Mouse (Mus musculus) kidney, postnatal 10 days (tissue): ENCODE results near the gene Dnajb13.

ENCODE experiments used
- DNase-seq: peaks from one replicate; pipeline ENCODE4 v3.0.0; 2021; ENCODE audit warnings: mixed read lengths

Gene Dnajb13

DNA sequence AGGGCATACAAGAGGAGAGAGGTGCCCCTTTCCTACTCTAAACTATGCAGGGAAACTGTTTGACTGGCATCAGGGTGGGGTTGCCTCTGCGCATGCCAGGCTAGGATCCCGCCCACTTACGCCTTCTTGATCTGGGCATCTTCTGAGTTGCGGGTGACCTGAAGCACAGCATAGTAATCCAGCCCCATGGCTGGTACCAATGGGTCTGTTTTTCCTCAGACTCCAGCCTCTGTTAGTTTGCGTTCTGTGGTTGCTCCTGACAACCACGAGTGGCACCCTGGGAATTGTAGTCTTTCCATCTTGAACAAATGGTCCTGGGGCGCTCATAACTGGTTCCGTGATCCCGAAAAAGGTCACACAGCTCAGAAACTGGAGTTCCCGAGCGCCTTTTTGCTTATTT, at the start of gene Dnajb13:
Dnajb13 (minus strand) TSS at position 388 of the 400 bp plus-strand sequence.
- no peak for DNase-seq

DNA sequence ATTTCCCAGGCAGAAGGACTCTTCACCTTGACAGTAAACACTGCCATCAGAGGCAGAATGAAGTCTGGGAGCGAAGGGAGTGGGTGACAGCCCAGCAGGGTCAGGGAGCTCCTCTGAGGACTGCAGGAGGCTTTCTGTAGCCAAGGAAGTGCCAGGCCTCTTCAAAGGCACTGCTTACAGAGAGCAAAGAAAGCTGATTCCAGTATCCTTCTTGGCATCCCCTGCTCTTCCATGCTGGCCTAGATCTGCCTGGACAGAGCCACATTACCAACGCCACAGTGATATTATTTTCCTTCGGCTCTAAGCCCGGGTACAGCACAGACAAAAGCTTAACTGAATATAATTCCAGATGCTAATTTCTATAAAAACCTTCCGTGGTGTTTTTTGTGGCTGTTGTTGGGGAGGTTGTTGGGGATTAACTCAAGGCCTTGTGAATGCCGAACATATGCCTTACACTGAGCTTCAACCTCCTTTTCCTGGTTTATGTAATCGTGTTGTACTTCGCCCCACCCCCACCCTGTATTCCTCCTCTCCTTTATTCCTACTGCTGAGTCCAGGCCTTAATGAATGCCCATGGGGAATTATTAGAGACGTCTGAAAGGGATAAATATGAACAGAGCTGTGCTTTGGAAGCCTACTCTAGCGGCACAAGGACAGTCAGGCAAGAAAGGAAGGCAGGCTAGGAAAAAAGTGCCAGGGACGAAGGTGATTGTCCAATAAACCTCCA, 47.3 kb upstream of the Dnajb13 start:
- no peak for DNase-seq

- DNase-seq: no peak
Measured at GRCm38 (mm10) chr7:100559331-100559730, 44.6 kb upstream of the Dnajb13 start.

GRCm38 (mm10) chr7:100557241-100557640, 42.5 kb upstream of the Dnajb13 start:
- no peak for DNase-seq

DNA sequence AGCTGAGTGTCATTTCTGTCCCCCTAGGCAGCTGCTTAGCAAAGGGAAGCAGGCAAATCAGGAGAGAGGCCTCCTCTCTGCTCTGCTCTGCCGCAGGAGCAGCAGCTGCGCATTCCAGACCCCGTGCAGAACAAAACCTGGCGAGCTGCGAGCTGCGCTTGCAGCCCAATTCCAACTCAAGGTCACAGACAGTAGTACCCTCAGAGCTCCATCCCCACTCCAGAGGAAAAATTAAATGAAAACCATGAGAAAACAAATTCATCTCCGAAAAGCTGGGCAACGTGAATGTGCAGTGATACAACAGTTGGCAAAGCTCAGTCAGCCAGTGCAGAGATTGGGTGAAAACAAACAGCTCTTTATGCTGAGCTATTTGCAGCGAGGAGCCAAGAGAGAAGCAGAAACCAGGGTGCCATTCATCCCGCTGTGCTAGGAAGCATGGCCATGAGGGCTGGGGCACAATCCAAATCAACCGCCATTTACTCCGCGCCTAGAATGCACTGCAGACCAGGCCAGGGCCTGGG, 40.7 kb upstream of the Dnajb13 start:
- DNase-seq: no peak

DNA sequence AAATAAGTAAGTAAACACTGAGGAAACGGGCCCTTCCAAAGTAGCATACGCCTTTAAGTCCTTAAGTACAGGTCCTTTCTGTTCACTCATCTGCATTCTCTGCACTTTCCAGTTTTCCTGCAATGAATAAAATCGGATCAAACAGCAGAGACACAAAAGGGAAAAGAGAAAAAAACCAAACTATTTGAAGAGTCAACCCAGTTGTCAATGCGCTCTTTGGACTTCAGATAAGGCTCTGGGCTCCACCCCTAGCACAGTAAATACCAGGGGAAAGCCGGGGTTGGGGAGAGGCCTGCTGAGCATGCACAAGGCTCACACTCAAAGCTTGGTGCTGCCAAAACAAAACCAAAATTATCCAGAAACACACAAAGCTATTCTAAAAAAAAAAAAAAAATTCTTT, 40.2 kb upstream of the Dnajb13 start:
- no peak for DNase-seq

- DNase-seq: peak; percentile 58
Measured at GRCm38 (mm10) chr7:100550338-100551007, 35.7 kb upstream of the Dnajb13 start.

DNA sequence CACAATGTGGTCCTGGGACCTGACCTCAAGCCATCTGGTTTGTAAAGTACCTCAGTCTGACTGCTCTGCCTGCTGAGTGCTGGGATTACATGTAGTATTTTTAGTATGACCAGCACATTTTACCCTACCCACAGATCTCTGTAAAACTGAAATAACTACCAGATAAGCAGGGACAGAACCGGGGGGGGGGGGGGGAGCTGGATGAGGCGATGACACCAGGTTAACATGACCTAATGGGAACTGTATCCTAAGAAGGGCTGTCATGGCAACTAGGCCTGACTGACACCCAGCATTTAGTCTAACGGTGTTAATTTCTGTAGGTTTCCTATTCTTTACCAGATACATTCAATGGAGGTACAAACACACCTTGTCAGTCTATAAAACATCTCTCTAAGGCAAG, 35.0 kb upstream of the Dnajb13 start:
- DNase-seq: no peak

GRCm38 (mm10) chr7:100547631-100548030, 32.9 kb upstream of the Dnajb13 start:
- no peak for DNase-seq

GRCm38 (mm10) chr7:100544437-100544836, 29.7 kb upstream of the Dnajb13 start:
- no peak for DNase-seq

DNA sequence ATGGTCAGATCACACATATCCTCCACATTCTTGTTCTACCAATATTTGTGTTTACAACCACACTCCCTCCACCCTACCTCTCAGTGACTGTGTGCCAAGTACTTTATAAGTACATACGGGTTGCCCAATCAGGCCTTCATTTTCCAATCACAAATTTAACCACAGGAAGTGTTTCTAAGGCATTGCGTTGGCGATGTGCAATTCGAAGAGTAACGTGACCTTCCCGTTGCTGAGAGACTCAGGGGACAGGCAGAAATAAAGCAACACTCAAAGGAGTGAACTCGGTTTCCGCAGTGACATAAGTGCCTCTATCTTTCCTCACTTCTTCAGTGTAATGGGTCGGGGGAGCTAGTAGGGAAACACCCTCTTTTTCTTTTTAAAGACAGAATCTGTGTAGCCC, 24.8 kb upstream of the Dnajb13 start:
- DNase-seq: no peak

DNA sequence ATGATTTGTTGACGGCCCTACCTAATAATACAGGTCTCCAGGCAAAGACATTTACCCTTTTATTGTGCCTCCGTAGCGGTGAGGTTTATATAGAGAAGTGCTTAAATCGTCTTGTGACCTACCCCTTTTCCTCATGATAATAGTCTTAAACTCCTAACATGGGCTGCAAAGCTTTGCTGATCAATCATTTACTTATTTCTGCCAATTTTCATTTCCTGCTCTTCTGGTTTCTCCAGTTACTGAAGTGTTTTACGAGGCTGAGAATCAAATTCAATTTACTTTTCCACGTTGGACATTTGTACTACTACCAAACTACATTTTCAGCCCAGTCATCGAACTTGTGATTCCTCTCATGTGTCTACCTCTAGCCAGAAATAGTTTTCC, 22.8 kb upstream of the Dnajb13 start:
- DNase-seq: no peak

DNA sequence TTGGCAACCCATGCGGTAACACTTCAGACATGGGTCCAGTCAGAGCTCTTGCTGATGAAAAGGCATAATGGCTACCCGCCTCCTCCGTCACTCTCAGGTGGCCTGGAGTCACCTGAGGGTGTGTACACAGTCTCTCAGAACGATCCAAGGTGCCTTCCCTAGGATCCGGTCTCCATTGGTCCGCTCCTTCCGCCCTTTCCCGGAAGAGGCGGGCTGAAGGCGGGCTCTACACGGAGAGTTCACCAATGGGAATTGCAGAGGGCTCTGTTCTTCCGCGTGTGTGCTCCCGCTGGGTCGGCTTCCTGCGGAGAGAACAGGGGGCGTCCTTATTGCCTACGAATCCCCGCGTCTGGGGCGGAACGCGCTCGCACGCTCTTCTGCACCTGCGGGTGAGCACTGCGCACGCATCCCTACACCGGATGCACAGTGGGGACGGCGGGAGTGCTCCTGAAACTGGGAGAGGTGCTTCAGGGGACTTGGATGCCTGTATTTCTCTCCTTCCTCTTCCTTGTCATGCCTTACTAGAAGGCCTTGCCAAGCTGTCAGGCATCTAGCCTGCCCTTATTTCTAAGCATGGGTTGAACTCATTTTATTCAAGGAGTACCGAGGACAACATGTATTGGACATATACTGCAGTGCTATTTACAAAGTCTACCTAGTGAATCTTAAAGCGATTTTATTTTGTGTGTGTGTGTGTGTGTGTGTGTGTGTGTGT, 22.2 kb upstream of the Dnajb13 start, which contains the start of gene Coa4:
Coa4 (plus strand) TSS at position 268 of the 715 bp plus-strand sequence.
- DNase-seq: peak; percentile 90

- DNase-seq: no peak
Measured at GRCm38 (mm10) chr7:100535831-100536230, 21.1 kb upstream of the Dnajb13 start.

- DNase-seq: no peak
Measured at GRCm38 (mm10) chr7:100534216-100534615, 19.5 kb upstream of the Dnajb13 start.

DNA sequence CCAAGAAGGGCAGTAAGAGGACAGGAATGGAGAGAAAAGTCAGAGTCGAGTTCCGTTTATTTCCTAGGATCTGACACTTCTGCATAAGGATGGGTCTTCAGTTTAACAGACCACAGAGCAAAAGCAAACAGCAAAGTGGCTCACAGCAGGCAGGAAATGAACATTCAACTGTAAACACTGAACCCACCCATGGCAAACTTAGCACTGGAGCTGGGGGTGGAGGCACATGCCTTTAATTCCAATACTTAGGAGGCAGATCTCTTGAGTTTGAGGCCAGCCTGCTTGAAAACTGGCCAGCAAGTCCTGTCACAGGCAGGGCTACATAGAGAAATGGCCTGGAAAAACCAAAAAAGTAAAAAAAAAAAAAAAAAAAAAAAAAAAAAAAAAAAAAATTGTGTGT, 18.7 kb upstream of the Dnajb13 start:
- DNase-seq: no peak

DNA sequence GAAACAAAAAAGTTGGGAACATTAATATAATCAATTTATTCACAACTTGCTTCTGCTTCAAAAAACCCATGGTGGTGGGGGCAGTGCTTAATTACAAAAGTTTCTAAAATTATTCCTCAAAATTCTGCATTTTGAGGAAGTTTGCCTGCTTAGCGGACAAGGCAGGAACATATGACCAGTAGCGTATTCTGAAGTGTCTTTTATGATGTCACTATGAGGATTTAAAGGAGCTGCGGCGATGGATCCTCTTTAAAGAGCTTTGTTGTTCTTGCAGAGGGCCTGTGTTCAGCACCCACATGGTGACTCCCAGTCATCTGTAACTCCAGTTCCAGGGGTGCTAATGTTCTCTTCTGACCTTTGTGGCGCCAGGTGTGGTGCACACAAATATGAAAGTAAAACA, 16.0 kb upstream of the Dnajb13 start:
- DNase-seq: no peak

- DNase-seq: no peak
Measured at GRCm38 (mm10) chr7:100524669-100525068, 9.9 kb upstream of the Dnajb13 start.

DNA sequence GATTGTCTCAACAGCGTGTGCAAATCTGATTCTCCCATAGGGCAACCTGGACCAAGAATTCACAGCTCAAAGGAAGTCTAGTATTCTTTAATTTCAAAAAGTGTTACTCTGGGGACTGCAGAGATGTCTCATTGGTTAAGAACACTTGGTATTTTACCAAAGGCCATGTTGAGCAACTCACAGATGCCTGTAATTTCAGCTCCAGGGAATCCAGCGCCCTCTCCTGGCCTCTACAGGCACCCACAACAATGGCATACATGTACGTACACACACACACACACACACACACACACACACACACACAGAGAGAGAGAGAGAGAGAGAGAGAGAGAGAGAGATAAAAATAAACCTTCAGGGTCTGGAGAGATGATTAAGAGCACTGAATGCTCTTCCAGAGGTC, 7.5 kb upstream of the Dnajb13 start:
- DNase-seq: no peak

DNA sequence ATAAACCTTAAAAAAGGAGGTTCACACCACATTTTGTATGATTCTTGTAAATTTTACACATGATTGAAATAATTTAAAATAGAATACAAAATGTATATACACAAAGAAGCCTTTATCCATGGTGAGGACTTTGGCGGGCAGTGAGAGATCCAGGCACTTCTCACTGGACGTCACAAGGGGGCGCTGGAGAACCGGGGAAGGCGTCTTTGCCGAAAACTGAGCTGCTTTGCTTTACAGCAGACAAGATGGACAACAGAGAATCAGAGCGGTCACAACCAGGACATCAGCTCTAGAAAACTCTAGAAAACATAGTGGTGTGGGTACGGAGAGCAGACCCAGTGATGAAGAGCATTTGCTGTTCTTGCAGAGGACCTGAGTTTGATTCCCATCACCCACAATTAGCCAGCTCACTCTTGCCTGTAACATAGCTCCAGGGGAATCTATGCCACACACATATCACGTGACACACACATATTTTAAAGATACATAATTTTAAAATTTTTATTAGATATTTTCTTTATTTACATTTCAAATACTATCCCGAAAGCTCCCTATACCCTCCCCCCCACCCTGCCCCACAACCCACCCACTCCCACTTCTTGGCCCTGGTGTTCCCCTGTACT, 6.0 kb upstream of the Dnajb13 start:
- DNase-seq: peak; percentile 87

GRCm38 (mm10) chr7:100520204-100520603, 5.4 kb upstream of the Dnajb13 start:
- DNase-seq: no peak

GRCm38 (mm10) chr7:100511602-100512001, 3.2 kb downstream of the Dnajb13 start:
- DNase-seq: no peak

DNA sequence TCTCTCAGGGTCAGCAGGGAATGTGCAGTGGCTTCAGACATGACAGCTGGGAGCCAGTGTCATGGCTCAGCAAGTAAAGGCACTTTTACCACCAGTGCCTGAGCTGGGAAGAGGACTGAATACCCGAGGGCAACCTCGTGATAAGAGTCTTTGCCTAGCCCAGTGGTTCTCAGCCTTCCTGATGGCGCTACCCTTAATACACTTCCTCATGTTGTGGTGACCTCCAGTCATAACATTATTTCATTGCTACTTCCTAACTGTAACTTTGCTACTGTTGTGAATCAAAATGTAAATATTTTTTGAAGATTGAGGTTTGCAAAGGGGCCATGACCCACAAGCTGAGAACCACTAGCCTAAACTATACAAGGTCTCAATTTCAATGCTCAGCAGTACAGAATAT, 6.1 kb downstream of the Dnajb13 start:
- no peak for DNase-seq
